Mouse (Mus musculus) spleen, adult 2 months (tissue): ENCODE results near the gene Cdca7l. TPM values are rescaled to one million over a fixed set of nuclear protein-coding genes. Genes with fewer than 3 reads are reported as not detected.

ENCODE experiments used
- DNase-seq, 2 experiments: peaks; one replicate each; pipeline versions ENCODE4 v3.0.0 to v3.0.0-alpha.2; 2012 to 2021; ENCODE audit warnings: low spot score in 2 of 2, low read depth in 1 of 2
- H3K27ac ChIP-seq: fragments of 200-500 bp; 2 replicates; pipeline ENCODE4 v1.5.1; 2012; ENCODE audit warnings: low read length, inconsistent platforms; ENCODE audit not compliant: insufficient read depth
- H3K27me3 ChIP-seq: fragments of 200-500 bp; 2 replicates; pipeline ENCODE4 v1.6.1; 2012; ENCODE audit warnings: mild to moderate bottlenecking, moderate library complexity, low read length, inconsistent platforms; ENCODE audit not compliant: control insufficient read depth, insufficient read depth
- H3K36me3 ChIP-seq: fragments of 200-500 bp; 2 replicates; pipeline ENCODE4 v1.6.1; 2012; ENCODE audit warnings: mild to moderate bottlenecking, low read length, inconsistent platforms; ENCODE audit not compliant: control insufficient read depth, insufficient read depth
- H3K4me1 ChIP-seq: fragments of 200-500 bp; 2 replicates; pipeline ENCODE4 v1.6.1; 2011; ENCODE audit warnings: inconsistent platforms; ENCODE audit not compliant: control insufficient read depth, insufficient read depth, insufficient read length
- H3K4me3 ChIP-seq: fragments of 200-500 bp; 2 replicates; pipeline ENCODE4 v1.5.1; 2011; ENCODE audit warnings: mild to moderate bottlenecking, inconsistent platforms; ENCODE audit not compliant: insufficient read depth, insufficient read length; ENCODE audit errors: extremely low read depth
- CTCF ChIP-seq: fragments of 200-500 bp; IDR thresholded peaks from 2 replicates; pipeline ENCODE4 v1.5.1; 2011; ENCODE audit warnings: mild to moderate bottlenecking, inconsistent platforms; ENCODE audit not compliant: insufficient read depth, insufficient read length, insufficient replicate concordance; ENCODE audit errors: extremely low read depth
- POLR2A ChIP-seq: fragments of 200-500 bp; IDR thresholded peaks from 2 replicates; pipeline ENCODE4 v1.6.1; 2011; ENCODE audit warnings: low read depth, low read length, inconsistent platforms
- WGBS: fragments of 180-500 bp; shearing (Covaris S2); methylation state at CpG from one replicate; pipeline ENCODE4 v1.1.7; 2018; 5-methylcytosine and 5-hydroxymethylcytosine counted together
- polyA plus RNA-seq: library from polyadenylated mRNA; depleted of rRNA; stranded (reverse); fragments of >200 nt; gene quantifications from 2 replicates; pipeline ENCODE4 v1.2.3, GENCODE M21; 2012

Gene Cdca7l
- polyA plus RNA-seq, 1 experiment: 3.2 TPM

- no peaks in the 10 kb centered on the region for H3K36me3 ChIP-seq
- WGBS: 78% methylated on average over 1 of the region's 1 CpGs
- TF ChIP-seq POLR2A: no peak
Measured at GRCm38 (mm10) chr12:117840705-117841104, 36.6 kb downstream of the Cdca7l start.

GRCm38 (mm10) chr12:117842676-117843075 lies 38.6 kb downstream of the Cdca7l start:
- no peaks in the 10 kb centered on the region for H3K27me3 ChIP-seq
- H3K27ac ChIP-seq: no peak overlapping the region
- H3K4me1 ChIP-seq: no peaks in the 10 kb centered on the region
- H3K4me3 ChIP-seq: no peak overlapping the region
- 78% methylated on average over 1 of the region's 1 CpGs for WGBS
- DNase-seq: no peak
- no peak for TF ChIP-seq POLR2A
- H3K36me3 ChIP-seq: no peaks in the 10 kb centered on the region

More at GRCm38 (mm10) chr12:117840705-117841104, 36.6 kb downstream of the Cdca7l start:
- H3K4me1 ChIP-seq: no peaks in the 10 kb centered on the region
- DNase-seq: no peak
- H3K27ac ChIP-seq: no peak overlapping the region
- no peak overlapping the region for H3K4me3 ChIP-seq
- no peaks in the 10 kb centered on the region for H3K27me3 ChIP-seq

- under 1% methylated on average over 75 of the region's 75 CpGs for WGBS
- no peak overlapping the region for H3K27ac ChIP-seq
- peak; percentile 41 for DNase-seq
Measured at GRCm38 (mm10) chr12:117843302-117844074, 39.4 kb downstream of the Cdca7l start.

GRCm38 (mm10) chr12:117844075-117844408 lies 40.0 kb downstream of the Cdca7l start:
- Histone ChIP-seq H3K36me3 (no peaks in the 10 kb centered on the region), H3K4me3 (peak overlapping the region; percentile 76), H3K27me3 (no peaks in the 10 kb centered on the region), H3K27ac (no peak overlapping the region), H3K4me1 (no peaks in the 10 kb centered on the region)
- no peak for DNase-seq
- TF ChIP-seq CTCF: no peak
- TF ChIP-seq POLR2A: no peak
- WGBS: under 1% methylated on average over 15 of the region's 15 CpGs

More at GRCm38 (mm10) chr12:117843302-117844074, 39.4 kb downstream of the Cdca7l start:
- Histone ChIP-seq H3K4me1 (no peaks in the 10 kb centered on the region), H3K27me3 (no peaks in the 10 kb centered on the region), H3K4me3 (peak overlapping the region; percentile 76), H3K36me3 (no peaks in the 10 kb centered on the region)
- no peak for TF ChIP-seq POLR2A
- TF ChIP-seq CTCF: no peak

- TF ChIP-seq CTCF: no peak
- no peaks in the 10 kb centered on the region for H3K36me3 ChIP-seq
- H3K27ac ChIP-seq: no peak overlapping the region
- H3K27me3 ChIP-seq: no peaks in the 10 kb centered on the region
- H3K4me1 ChIP-seq: no peaks in the 10 kb centered on the region
- 28% methylated on average over 2 of the region's 2 CpGs for WGBS
- DNase-seq: no peak
- no peak overlapping the region for H3K4me3 ChIP-seq
Measured at GRCm38 (mm10) chr12:117844917-117845316, 40.8 kb downstream of the Cdca7l start.

GRCm38 (mm10) chr12:117848621-117849020 lies 44.5 kb downstream of the Cdca7l start:
- H3K4me3 ChIP-seq: no peak overlapping the region
- H3K27ac ChIP-seq: no peak overlapping the region
- no peaks in the 10 kb centered on the region for H3K27me3 ChIP-seq
- WGBS: 92% methylated on average over 6 of the region's 6 CpGs
- no peaks in the 10 kb centered on the region for H3K4me1 ChIP-seq
- no peaks in the 10 kb centered on the region for H3K36me3 ChIP-seq
- no peak for TF ChIP-seq CTCF
- no peak for TF ChIP-seq POLR2A
- DNase-seq: no peak

- no peak overlapping the region for H3K4me3 ChIP-seq
- H3K27me3 ChIP-seq: no peaks in the 10 kb centered on the region
- no peaks in the 10 kb centered on the region for H3K4me1 ChIP-seq
- TF ChIP-seq POLR2A (no peak), CTCF (no peak)
- no peak for DNase-seq
- 90% methylated on average over 10 of the region's 10 CpGs for WGBS
- H3K36me3 ChIP-seq: no peaks in the 10 kb centered on the region
- H3K27ac ChIP-seq: no peak overlapping the region
Measured at GRCm38 (mm10) chr12:117850472-117850871, 46.4 kb downstream of the Cdca7l start.
